Mouse (Mus musculus): ENCODE data around the gene Pip4k2a.

DNA sequence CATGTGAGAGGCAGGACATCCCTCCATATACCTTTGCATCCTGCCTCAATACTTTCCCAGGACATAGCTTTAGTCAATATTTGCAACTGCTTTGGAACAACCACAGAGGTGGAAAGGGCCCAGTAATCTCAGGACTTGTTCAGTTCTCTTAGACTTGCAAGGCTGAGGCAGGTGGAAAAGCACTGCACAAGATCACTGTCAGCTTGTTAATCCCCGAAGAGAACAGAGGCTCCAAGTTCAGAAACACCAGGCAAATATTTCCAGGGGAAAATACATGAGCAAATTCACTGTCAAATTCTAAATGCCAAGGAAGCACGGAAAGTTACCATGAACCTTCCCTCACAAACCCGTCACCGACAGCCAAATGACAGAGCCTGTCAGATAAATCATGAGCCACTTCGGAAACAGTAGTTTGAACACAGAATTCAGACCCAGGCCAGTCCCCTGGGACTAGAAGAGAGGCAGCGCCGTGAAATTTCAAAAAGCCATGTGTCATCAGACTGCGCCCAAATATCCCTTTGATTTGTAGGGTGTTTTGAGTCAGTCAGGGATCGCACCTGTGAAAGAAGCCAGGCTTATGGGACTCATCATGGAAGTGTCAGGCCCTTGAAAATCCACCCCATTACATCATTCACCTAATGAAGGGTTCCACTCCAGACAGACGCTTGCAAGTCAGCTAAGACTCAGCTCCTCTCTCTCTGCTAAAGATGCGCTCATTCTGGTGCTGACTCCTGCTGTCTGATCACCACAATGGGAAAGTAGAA is 184.1 kb downstream of the Pip4k2a start:
- no peak for TF ChIP-seq CTCF (IDR thresholded peaks at IDR 0.05; ENCODE audit: insufficient read depth, low read length)
- no peak for TF ChIP-seq POLR2A (IDR thresholded peaks at IDR 0.05; ENCODE audit: borderline replicate concordance, extremely low read depth, low read depth, low read length)

Measured in lung, adult 2 months (tissue).